Mouse (Mus musculus): ENCODE data around the gene Ppfia4. TPM values are rescaled to one million over a fixed set of nuclear protein-coding genes. Genes with fewer than 3 reads are reported as not detected.
"Not testable (repeated sequence)": the region's sequence is repeated elsewhere in the genome, so short reads cannot be mapped to it uniquely, and the experiment has no call there.

Ppfia4 gene
- total RNA-seq, 2 experiments from 2014 or later: 2.8 to 3.5 TPM

- intact Hi-C loops (cut with DNase I): no loop called here
- DNase-seq: no peak
Observed at GRCm38 (mm10) chr1:134280174-134280573, 52.6 kb downstream of the Ppfia4 start.

DNA sequence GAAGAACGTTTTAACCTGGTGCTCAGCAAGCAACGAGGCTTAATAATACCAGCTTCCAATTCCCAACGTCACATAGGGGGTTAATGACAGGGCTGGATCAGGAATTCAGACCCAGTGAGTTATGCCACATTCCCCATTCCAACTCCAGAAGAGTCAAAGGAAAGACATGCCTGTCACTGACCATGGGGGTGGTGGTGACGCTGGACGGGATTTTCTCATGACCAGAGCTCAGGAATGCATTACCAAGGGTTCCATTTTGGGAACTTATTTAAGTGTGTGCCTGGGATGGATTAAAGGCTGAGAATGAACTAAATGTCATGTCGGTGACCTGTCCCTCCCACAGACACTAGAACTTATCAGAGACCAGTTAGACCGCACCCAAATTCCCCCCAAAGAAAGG, 55.9 kb downstream of the Ppfia4 start:
- intact Hi-C loops (cut with DNase I): no loop called here
- DNase-seq: no peak

- intact Hi-C loops (cut with DNase I): no loop called here
- DNase-seq: no peak
Observed at GRCm38 (mm10) chr1:134275616-134276464, 56.9 kb downstream of the Ppfia4 start.

DNA sequence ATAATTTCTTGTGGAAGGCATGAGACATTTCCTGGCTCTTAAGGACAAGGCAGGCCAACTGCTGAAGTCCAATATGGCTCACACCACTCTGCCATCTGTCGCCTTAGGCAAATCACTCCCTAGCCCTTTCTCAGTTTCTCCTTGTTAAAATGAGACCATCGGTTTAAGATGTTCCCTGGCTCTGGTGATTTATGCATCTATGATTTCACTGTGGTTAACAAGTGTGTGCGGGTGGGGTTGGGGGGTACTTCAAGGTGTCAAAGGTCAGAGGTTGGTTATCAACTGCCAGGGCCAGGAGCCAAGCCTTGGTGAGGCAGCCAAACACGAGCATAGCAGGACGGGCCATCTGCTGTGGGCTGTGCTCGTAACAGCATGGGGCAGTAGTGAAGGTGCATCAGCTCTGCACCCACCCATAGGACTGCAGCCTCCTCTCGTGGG, 58.2 kb downstream of the Ppfia4 start:
- no peak for DNase-seq
- intact Hi-C loops (cut with DNase I): no loop called here

DNA sequence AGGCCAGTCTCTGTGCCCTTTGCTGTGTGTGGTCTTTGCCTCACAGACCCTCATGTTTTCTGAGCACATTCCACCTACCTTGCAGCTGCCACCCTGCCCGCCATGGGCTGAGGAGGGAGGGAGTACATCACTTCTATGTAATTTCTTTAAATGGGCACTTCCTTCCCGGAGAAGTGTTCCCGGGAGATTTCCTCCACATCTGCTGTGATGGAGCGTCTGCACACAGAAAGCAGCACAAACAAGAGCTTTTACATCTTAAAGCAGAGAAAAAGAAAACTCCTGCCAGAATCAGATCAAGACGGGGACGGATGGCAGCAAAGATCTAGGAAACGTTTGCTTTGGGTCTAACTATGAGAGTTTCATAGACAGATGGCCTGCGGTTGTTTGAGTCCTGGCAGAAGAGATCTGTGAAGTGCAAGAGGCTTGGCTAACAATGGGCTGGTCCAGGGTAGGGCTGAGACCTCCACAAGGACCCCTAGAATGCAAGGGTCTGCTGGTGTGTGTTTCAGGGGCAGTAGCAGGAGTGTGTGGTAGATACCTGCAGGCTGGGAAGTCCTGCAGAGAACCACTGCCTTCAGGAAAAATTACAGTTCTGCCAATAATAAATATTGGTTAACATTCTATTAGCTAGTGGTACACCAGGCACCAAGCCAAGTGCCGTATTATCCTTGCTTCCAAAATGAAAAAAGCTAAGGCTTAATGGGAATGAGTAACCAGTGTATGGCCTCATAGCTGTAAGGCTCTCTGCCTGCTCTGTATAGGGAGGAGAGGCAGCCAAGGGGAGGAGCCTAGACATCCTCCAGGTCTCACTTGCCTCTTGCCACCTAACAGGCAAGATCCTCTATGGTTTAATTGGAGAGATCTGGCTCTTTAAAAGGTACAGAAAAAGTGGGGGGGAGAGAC, 59.0 kb downstream of the Ppfia4 start:
- intact Hi-C loops (cut with DNase I): no loop called here
- DNase-seq: no peak

GRCm38 (mm10) chr1:134272754-134273250, 59.9 kb downstream of the Ppfia4 start:
- DNase-seq: no peak
- intact Hi-C loops (cut with DNase I): no loop called here

- intact Hi-C loops (cut with DNase I): no loop called here
Observed at GRCm38 (mm10) chr1:134270026-134270425, 62.7 kb downstream of the Ppfia4 start.

GRCm38 (mm10) chr1:134265797-134266196, 66.9 kb downstream of the Ppfia4 start:
- DNase-seq: no peak
- intact Hi-C loops (cut with DNase I): no loop called here

More at GRCm38 (mm10) chr1:134270026-134270425, 62.7 kb downstream of the Ppfia4 start:
- DNase-seq: no peak

DNA sequence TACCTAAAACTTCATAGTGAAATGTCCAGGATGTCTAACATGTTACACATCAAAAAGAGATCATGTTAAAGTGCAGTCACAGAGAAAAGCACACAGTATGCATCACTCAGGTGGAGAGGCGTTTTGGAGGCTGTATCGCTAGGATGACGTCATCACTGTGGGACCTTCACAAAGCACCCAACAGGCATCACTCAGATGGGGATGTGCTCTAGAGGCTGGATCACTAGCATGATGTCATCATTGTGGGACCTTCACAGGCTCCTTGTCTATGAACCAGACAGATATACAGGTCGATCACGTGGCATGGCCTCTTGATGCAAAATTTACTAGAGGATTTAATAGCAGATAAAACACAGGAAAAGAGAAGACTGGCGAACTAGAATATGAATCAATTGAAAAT, 68.4 kb downstream of the Ppfia4 start:
- no peak for DNase-seq

DNA sequence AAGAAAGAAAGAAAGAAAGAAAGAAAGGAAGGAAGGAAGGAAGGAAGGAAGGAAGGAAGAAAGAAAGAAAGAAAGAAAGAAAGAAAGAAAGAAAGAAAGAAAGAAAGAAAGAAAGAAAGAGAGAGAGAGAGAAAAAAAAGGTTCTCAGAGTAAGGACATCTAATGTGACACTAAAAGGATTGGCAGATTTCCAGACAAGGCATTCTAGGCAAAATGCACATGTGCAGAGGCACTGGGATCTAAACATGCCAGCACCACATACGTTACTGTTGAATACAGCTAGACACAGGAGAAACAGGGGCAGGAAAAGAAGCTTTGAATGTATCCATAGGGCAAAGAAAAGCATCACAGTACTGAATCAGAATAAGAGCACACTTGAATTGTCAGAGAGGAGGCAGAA, 83.0 kb downstream of the Ppfia4 start:
- intact Hi-C loops (cut with DNase I); DNase-seq: not testable (repeated sequence)

More for the DNA sequence above, 68.4 kb downstream of the Ppfia4 start:
- intact Hi-C loops (cut with DNase I): no loop called here

Other genes with a start within 250 kb of the Ppfia4 start
- gene Chit1, start 221.7 kb downstream of the Ppfia4 start, total RNA-seq (2021): not detected
- gene Chil1, start 150.8 kb downstream of the Ppfia4 start, total RNA-seq (2021): under 1 TPM; 0.62 to 0.71 TPM
- not detected for gene Mybph, start 139.5 kb downstream of the Ppfia4 start, total RNA-seq (2021)
- gene Adora1, start 97.5 kb downstream of the Ppfia4 start, total RNA-seq (2021): 10 to 100 TPM; 20.3 to 23.0 TPM
- not detected for gene Myog, start 42.9 kb downstream of the Ppfia4 start, total RNA-seq (2021)
- 10 to 100 TPM; 22.6 to 22.8 TPM for gene Tmem183a, start 29.1 kb upstream of the Ppfia4 start, total RNA-seq (2021)
- not detected for gene 4933406M09Rik, start 53.0 kb upstream of the Ppfia4 start, total RNA-seq (2021)
- gene Cyb5r1, start 72.6 kb upstream of the Ppfia4 start, total RNA-seq (2021): 10 to 100 TPM; 26.0 to 28.4 TPM
- 100 to 1,000 TPM; 137 to 142 TPM for gene Adipor1, start 82.5 kb upstream of the Ppfia4 start, total RNA-seq (2021)
- 10 to 100 TPM; 18.1 to 19.9 TPM for gene Klhl12, start 122.6 kb upstream of the Ppfia4 start, total RNA-seq (2021)
- 10 to 100 TPM; 10.4 to 10.6 TPM for gene Rabif, start 161.7 kb upstream of the Ppfia4 start, total RNA-seq (2021)
- not detected for gene Mgat4e, start 216.8 kb upstream of the Ppfia4 start, total RNA-seq (2021)
- 10 to 100 TPM; 25.5 to 25.8 TPM for gene Kdm5b, start 227.2 kb upstream of the Ppfia4 start, total RNA-seq (2021)

Data from heart, postnatal 14 days (tissue).